Mouse (Mus musculus): ENCODE measurements around the gene Gm10382.
A peak's percentile ranks its signal among the peaks of the same experiment; 100 is the strongest.
"Not testable (repeated sequence)": the region's sequence is repeated elsewhere in the genome, so short reads cannot be mapped to it uniquely, and the experiment has no call there.

Gene Gm10382

DNA sequence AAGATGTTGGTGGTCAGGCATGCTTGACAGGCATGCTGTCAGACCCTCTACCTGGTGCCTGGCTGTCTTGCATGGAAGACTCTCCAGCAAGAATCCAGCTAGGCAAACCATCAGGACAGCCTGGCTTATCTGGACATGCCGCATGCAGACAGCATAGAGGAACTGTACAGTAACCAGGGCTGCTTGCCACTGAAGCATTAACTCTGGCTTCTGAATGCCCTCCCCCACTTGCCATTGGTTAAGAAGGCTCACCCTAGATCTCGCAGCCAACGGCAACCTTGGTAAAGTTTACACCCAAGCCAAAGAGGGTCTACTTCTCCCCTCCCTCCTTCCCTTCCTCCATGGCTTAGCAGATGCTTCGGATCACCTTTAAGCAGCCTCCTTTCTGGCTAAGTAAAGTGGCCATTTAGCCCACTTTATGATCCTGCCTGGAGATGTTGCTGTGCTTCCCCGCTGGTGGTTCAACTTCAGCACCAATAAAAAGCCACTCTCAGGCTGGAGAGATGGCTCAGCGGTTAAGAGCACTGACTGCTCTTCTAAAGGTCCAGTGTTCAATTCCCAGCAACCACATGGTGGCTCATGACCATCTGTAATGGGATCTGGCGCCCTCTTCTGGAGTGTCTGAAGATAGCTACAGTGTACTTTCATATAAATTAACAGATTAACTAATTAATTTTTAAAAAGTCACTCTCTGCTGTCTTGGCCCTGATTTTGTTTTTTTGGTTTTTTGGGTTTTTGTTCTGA lies 18.0 kb upstream of the Gm10382 start:
- DNase-seq, result no peak

DNA sequence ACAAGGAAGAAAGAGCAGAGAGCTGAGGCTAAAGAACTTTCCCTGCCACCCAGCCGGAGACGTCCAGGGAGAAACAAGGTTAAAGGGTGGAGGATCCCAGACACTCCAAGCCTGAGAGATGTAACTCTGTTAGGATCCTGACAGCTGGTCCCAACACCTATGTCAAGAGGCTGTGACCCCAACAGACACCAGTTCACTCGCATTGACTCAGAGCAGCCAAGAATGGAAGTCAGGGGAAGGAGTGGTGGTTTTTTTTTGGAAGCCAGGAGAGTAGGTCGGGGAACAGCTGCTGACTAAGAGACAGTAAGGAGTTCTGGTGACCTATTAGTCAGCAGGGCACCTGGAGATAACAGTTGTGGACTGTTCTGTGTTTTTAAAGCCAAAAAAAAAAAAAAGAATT lies 17.1 kb upstream of the Gm10382 start:
- no peak for DNase-seq

DNA sequence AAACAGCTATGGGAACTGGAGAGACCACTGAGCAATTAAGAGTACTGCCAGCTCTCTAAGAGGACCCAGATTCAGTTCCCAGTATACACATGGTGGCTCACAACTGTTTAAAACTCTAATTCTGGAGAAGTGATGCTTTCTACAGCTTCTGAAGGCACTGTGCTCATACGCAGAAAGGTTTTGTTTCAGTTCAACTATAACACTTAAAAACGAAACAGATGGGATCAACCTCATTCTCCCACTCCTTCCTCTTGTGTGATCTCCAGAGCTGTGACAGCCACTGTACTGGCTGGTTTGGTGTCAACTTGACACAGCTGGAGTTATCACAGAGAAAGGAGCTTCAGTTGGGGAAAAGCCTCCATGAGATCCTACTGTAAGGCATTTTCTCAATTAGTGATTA lies 13.3 kb upstream of the Gm10382 start:
- no peak for DNase-seq

DNA sequence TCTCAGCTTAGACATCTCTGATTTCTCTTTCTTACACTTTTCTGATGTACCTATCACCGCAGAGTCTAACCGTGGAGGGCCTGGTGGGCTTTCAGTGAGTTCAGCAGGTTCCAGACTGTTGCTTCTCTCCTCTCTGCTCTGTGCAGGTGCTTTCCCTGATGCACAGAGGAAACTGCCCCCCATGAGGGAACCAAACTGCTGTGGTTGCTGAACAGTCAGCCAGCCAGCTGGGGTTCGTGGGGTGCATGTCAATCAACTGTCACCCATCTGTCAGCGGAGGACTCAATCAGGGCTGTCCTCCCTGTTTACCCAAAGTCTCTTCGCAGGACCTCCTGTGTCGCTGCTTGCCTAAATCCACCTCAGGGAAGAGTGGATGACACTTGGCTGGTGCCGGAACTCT lies 11.9 kb upstream of the Gm10382 start:
- DNase-seq, result no peak

DNA sequence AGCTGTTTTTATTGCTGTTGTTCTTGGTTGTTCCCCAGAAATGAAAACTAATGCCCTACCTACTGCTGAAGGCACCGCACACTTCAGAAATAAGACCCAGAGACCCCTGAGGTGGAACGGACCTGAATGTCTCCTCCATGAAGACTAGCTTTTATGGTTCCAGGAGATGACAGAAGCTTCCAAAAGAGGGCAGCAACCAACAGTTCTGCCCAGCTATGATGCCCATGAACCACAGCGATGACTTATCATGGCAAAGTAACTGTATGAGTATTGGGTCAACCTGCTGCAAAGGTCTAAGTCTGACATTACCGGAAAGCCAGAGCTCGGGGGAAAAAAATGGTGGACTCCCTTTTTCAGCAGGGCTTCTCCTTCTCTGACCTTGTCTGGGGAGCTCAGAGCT lies 10.2 kb upstream of the Gm10382 start:
- DNase-seq, result no peak

DNA sequence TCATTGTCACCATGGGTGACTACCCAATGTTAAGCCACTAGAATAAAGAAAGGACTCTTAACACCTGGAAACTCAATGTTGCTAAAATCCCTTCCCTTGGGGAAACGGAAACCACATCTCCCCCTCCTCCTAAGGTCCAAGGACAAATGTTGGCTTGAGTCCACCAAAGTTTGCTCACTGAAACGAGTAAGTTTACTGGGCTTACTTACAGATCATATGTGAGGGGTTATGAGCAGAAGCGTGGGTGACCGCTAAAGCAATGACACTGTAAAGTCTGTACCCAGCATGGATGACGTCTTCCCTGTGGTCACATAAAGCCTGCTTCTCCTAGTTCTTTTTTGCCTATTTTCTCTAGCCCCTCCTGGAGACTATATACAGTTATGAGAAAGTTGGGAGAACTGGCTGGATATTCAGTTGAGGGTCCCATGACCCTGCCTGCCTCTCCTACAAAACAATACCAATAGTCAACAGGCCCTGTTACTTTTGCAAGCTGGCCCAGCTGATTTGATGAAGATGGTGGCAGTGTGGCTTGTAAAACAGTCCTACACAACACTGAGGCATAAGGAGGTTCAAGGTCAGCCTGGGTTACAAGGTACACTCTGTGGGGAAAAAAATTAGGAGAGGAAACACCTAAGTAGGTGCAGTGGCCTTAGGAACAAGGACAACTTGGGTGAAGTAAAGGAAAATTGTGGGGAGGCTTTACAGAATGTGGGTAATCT lies 7.0 kb upstream of the Gm10382 start:
- no peak for DNase-seq

DNA sequence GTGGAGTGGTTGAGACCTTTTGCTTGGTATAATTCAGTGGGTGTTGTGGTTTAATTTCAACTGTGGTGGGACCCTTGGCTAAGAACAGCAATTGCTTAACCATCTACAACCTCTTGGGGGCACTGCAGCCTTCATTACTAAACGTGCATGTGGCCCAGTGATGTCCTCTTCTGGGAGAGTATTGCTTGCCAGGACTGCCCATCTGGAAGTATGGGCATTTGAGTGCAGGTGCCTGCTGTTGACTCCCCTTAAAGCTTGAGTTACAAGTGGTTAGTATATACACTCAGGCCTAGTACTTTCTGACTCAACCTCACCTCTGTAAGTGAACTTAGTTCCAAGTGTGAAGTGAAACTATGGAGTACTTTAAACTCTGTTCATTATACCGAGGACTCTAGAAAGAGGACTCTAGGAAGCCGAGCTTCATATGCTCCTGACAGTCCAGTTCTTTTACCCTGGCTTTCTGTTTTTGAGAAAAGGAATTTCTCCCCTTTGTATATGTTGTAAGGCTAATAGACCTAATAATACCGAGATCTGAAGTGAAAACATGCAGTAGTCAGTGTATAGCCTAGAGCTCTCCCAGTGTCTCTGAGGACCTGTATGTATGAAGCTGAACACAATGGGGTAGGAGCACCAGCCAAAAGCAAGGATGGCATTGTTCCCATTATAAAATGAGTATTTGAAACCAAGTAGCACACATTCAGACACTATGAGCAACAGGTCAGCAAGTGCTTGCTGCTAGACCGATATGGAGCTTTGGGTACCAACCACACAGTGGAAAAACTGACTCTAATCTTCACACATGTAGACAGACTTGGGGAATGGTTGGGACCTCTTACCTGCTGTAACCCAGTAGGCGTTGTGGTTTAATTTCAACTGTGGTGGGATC lies 6.2 kb upstream of the Gm10382 start:
- DNase-seq, result peak; percentile 68

DNA sequence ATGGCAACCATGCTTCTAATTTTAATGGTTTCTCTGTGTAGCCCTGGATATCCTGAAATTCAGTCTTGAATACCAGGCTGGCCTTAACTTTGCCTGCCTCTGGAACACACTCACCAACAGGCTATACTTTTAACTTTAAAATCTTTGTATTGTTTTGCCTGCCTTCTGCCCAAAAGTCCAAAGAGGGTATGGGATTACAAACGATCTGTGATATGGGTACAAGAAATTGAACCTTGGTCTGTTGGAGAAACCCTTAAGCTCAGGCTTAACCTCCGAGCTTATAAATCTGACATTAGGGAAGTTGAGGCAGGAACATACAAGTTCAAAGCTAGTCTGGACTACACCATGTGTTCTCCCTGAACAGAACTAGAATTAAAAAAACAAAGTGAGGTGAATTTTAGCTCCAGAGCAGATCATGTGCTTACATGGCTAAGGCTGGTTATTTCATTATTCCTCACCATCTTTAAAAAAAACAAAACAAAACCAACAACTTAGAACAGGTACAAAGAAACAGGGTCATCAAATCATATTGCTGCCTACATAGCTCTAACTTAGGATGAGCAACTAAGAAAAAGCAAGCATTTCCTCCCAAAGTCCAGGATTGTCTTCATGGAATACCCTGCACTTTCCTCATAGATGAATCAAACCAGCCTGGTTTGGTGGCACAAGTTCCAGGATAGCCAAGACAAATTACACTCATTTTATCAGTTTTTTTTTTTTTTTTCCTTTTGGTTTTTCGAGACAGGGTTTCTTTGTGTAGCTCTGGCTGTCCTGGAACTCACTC lies 5.3 kb upstream of the Gm10382 start:
- no peak for DNase-seq

DNA sequence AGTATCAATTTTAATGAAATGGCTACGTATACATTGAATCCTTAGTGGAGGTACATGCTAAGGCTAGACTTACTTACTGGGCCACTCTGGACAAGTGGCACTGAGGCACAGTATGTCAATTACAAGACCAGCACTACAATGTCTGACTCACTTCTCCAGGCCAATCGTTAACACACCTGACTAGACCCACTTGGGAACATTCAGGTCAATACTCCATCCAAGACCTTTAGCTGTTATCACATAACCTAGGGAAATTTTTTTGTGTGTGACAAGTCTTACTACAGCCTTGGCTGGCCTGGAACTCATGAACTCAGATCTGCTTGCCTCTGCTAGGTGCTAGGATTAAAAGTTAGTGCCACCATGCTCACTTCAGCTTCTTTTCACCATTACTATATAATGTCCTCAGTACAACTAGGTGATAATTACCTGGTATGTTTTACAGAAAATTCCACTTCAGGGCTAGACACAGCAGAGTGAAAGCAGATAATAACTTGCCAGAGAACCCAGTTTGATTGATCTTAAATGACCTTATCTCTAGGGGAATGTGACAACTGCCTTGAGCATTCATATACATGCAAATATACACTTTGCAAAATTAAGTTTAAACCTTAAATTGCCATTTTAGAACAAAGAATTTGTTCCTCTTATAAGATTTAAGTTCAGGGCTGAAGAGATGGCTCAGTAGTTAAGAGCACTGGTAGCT lies 4.5 kb upstream of the Gm10382 start:
- DNase-seq, result no peak

DNA sequence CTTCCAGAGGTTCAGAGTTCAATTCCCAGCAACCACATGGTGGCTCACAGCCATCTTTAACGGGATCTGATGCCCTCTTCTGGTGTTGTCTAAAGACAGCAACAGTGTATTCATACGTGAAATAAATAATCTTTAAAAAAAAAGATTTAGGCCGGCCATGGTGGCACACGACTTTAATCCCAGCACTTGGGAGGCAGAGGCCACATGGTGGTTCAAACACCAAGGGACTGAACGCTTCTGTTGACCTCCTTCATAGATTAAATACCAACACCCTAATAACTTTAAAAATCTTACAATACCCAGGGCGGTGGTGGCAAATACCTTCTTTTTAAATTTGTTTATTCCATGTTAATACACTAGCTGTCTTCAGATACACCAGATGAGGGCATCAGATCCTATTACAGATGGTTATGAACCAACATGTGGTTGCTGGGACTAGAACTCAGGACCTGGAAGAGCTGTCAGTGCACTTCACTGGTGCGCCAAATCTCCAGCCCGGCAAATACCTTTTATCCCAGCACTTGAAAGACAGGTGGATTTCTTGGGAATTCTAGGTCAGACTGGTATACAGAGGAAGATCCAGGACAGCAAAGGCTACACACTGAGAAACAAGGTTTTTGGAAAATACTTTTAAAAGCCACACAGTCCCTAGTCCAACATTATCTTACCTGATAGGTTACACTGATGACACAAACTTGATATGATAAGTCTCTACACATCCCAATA lies 3.7 kb upstream of the Gm10382 start:
- DNase-seq, result no peak

DNA sequence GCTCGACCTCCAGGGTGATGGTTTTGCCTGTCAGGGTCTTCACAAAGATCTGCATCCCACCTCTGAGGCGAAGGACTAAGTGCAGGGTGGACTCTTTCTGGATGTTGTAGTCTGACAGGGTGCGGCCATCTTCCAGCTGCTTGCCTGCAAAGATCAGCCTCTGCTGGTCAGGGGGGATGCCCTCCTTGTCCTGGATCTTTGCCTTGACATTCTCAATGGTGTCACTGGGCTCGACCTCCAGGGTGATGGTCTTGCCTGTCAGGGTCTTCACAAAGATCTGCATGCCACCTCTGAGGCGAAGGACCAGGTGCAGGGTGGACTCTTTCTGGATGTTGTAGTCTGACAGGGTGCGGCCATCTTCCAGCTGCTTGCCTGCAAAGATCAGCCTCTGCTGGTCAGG lies 1.8 kb upstream of the Gm10382 start:
- not testable (repeated sequence) for DNase-seq

DNA sequence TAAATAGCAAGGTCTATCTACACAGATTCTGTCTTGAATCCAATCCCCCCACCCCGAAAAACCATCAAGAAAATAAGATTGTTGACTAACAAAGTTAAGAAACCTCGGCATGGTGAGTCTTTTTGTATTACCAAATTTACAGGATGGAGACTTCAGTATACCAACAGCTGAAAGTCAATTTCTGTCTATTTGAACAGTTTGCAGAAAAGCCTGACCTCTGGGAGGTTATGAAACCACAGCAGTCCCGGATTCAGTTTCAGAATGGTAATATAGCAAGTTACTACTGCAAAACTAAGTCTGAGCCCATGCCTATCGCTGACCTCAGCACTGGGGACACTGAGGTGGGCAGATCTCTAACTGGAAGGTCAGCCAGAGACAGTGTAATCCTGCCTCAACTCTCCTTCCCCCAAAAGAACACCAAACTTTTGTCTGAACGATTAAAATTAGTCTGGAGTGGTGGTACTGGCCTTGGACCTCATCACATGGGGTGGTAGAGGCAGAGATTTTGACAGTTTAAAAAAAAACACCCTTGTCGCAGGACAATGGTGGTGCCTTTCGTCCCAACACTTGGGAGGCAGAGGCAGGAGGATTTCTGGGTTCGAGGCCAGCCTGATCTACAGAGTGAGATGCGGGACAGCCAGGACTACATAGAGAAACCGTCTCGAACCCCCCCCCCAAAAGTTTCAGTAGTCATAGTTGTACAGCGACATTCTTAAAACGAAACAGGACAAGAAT lies 597 bp upstream of the Gm10382 start:
- no peak for DNase-seq

DNA sequence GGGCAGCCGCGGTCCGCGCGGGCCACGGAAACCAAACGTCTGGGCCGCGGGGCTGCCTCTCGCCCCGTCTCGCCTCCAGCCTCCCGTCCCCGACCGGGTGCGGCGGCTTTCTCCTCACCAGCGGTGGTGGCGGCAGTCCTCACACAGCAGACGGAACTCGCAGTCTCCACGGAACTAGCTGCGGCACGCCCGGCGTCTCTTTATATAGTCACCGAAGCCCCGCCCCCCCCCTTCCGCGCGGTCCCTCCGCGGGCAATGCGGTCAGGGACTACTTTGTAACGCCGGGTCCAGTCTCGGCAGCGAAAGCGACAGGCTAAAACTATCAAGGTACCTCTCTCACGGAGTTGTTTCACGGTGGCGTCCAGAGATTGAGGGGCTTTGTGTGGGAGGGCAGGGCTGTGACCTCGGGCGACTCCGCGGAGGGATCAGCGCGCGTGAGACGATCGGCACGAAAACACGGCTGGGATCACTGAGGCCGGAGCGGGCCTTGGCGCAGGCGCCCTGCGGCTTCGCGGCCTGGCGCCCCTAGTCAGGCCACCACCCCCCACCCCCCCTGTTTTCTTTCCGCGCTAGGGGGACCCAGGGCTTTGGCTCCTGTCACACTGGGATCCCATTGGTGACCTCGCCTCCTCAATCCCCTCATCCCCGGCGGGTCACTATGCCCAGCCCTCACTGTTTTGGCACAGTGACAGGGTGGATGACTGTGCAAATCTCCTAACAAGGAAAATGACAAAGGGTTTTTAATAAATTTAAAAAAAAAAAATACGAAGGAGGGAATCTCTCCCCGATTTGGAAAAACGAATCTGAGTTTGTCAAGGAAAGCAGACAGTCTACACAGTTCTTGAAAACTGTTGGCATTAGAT lies 688 bp downstream of the Gm10382 start, which contains the start of gene Ubc:
Ubc (minus strand) TSS at position 624 of the 863 bp plus-strand sequence.
- peak; percentile 93 for DNase-seq

DNA sequence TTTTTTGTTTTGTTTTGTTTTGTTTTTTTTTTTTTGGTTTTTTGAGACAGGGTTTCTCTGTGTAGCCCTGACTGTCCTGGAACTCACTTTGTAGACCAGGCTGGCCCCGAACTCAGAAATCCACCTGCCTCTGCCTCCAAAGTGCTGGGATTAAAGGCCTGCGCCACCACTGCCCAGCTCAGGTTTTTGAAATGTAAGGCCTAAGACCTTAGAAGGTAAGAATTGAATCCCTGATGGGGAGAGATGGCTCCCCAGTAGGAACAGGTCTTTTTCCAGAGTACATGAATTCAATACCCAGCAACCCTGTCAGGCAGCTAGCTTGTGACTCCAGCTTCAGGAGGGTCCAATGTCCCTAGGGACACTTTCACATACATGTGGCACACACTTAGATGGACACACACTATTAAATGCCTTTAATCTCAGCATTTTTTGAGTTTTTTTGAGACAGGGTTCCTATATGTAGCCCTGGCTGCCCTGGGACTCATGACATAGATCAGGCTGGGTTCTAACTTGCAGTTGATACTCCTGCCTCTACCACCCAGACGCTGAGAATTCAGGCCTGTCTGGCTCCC lies 1.9 kb downstream of the Gm10382 start:
- no peak for DNase-seq

DNA sequence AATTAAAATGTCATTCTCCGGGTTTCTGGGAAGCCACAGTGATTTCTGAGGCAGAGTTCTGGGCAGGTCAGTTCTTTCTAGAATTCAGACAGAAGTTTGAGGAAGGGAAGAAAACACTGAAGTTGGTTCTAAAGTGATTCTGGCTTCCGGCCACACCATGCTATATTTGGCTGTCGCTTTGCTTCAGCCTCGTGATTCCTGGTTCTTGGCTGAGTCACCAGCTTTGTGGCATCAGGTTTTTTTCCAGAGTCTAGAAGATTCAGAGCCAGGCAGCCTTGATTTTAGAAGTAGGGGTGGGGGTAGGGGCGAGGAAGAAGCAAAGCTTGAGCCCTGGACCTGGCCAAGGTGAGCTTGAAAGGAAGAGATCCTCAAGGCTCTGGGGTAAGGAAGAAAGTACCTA lies 2.5 kb downstream of the Gm10382 start:
- DNase-seq, result peak; percentile 78

DNA sequence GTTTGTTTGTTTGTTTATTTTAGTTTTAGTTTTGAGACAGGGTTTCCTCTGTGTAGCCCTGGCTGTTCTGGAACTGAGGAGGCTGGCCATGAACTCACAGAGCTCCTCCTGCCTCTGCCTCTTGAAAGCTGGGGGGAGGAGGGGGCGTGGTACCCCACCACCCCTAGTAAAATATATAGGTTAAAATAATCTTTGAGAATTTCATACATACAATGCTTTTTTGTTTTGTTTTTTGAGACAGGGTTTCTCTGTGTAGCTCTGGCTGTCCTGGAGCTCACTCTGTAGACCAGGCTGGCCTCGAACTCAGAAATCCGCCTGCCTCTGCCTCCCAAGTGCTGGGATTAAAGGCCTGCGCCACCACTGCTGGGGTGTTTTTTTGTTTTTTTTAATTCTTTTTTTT lies 3.1 kb downstream of the Gm10382 start:
- DNase-seq, result not testable (repeated sequence)

DNA sequence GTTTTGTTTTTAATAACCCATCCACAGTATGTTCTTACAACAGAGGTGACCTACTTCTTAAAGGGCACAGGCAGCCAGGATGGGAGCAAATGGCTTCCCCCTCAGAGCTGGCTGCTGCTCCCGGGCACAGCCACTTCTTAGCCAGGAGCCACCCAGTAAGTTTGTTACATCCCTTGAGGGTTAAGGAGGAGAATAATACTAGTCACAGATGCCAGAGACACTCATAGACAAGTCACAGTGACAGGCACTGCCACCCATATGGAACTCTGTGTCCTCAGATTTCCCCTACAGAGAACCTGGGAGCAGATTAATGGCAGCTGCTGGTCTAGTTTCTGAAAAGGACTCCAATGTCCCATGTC lies 3.5 kb downstream of the Gm10382 start:
- DNase-seq, result no peak

DNA sequence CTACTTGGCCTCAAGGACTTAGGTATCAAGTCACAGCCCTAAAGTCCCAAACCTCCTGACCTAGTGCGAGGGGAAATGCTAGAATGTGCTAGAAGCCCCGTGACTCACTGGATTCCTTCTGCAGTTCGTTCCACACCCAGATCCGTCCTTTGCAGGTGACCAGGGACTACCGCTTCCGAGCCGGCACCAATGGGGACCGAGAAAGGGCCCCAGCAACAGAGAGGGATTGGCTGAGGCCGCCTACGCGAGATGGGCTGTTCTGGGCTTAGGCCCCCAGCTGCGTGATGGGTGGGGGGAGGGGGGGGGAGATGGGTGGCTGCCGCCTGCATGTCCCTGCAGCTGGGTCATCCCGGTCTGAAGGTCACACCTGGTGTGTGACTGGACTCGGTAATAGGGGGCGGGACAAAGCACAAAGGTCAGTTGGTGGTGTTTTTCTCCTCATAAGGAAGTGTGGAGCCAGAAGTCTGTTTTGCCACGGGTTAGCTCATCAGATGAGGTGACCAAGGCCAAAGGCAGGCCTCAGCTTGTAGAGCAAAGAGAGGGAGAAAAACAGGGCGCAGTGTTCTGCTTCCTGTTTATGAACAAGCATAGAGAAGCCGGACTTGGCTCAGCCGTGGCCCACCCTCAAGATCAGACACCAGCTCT lies 4.0 kb downstream of the Gm10382 start:
- peak; percentile 98 for DNase-seq
